Mouse (Mus musculus) cortical plate, adult 2 months (tissue): Measurements from ENCODE around the gene Elfn1. TPM values are rescaled to one million over a fixed set of nuclear protein-coding genes. Genes with fewer than 3 reads are reported as not detected.
A peak's percentile ranks its signal among the peaks of the same experiment; 100 is the strongest.

Experiments
- H3K27ac ChIP-seq: fragments of 200-500 bp; 2 replicates; pipeline ENCODE4 v1.5.1; 2012; ENCODE audit warnings: low read length, control low read depth, inconsistent platforms; ENCODE audit not compliant: insufficient read depth
- H3K4me1 ChIP-seq: fragments of 200-500 bp; 2 replicates; pipeline ENCODE4 v1.6.1; 2011; ENCODE audit warnings: low read length; ENCODE audit not compliant: control insufficient read depth, insufficient read depth
- H3K4me3 ChIP-seq: fragments of 200-500 bp; 2 replicates; pipeline ENCODE4 v1.5.1; 2011; ENCODE audit warnings: mild to moderate bottlenecking, low read length, control low read depth; ENCODE audit not compliant: insufficient read depth
- CTCF ChIP-seq: fragments of 200-500 bp; IDR thresholded peaks from 2 replicates; pipeline ENCODE4 v1.5.1; 2011; ENCODE audit warnings: mild to moderate bottlenecking, control low read depth, low read length; ENCODE audit not compliant: insufficient read depth; ENCODE audit errors: extremely low read depth
- POLR2A ChIP-seq: fragments of 200-500 bp; IDR thresholded peaks from 2 replicates; pipeline ENCODE4 v1.6.1; 2011; ENCODE audit warnings: mild to moderate bottlenecking, low read length, control low read depth; ENCODE audit not compliant: insufficient read depth; ENCODE audit errors: extremely low read depth
- polyA plus RNA-seq: library from polyadenylated mRNA; depleted of rRNA; stranded (reverse); fragments of >200 nt; gene quantifications from 2 replicates; pipeline ENCODE4 v1.2.3, GENCODE M21; 2012

Gene Elfn1
- polyA plus RNA-seq, 1 experiment: 22.4 TPM

- no peak for TF ChIP-seq CTCF
- no peak for TF ChIP-seq POLR2A
- H3K27ac ChIP-seq: no peak overlapping the region
- no peak overlapping the region for H3K4me3 ChIP-seq
- no peaks in the 10 kb centered on the region for H3K4me1 ChIP-seq
Observed at GRCm38 (mm10) chr5:139964391-139964790, 56.6 kb downstream of the Elfn1 start.

DNA sequence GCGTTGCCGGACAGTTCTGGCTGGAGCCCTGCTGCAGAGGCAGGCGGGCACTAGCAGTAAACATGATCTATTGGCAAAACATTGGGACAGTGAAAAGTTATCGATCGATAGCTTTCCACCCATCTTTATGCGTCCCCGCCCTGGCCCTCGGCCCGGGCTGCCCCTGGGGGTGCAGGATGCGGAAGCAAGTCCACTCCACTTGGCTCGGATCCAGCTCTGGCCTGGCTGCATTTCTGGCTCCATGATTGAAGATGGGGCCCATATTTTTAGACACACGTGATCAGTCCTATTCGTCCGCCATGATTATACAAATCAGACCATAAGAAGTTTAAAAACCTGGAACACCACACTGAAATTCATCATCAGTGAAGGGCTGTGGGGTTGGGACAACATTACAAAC is 57.9 kb downstream of the Elfn1 start:
- no peaks in the 10 kb centered on the region for H3K4me1 ChIP-seq
- no peak overlapping the region for H3K4me3 ChIP-seq
- TF ChIP-seq POLR2A: no peak
- H3K27ac ChIP-seq: no peak overlapping the region

GRCm38 (mm10) chr5:139969151-139969948 is 61.6 kb downstream of the Elfn1 start:
- Histone ChIP-seq H3K27ac (no peak overlapping the region), H3K4me3 (no peak overlapping the region), H3K4me1 (no peaks in the 10 kb centered on the region)
- TF ChIP-seq POLR2A (no peak), CTCF (no peak)

- H3K4me1 ChIP-seq: no peaks in the 10 kb centered on the region
- no peak overlapping the region for H3K4me3 ChIP-seq
- no peak for TF ChIP-seq POLR2A
- TF ChIP-seq CTCF: peak; percentile 29; the same call in 1 of the 2 replicates
- no peak overlapping the region for H3K27ac ChIP-seq
Observed at GRCm38 (mm10) chr5:139970186-139970631, 62.5 kb downstream of the Elfn1 start.

DNA sequence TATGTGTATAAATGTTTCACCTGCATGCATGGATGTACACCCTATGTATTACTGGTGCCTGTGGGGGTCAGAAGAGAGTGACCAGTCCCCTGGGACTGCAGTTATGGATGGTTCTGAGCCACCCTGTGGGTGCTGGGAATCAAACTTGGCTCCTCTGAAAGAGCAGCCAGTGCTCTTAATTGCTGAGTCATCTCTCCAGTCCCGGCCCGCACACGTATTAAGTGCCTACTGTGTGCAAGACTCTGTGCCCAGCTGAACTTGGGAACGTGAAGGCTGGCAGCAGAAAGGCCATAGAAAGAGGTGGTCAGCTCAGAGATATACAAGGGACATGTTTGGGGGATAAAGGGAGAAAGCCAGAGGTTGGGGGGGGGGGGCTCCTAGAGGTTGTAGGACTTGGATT is 68.8 kb downstream of the Elfn1 start:
- TF ChIP-seq POLR2A (no peak), CTCF (no peak)
- H3K27ac ChIP-seq: no peak overlapping the region
- H3K4me1 ChIP-seq: 0 out of 2 replicates have a peak, but pooled peaks cover 1% of the 10 kb centered on the region
- no peak overlapping the region for H3K4me3 ChIP-seq

GRCm38 (mm10) chr5:139977476-139977875 is 69.7 kb downstream of the Elfn1 start:
- no peak for TF ChIP-seq CTCF
- TF ChIP-seq POLR2A: no peak
- no peak overlapping the region for H3K4me3 ChIP-seq
- H3K27ac ChIP-seq: no peak overlapping the region
- 0 out of 2 replicates have a peak, but pooled peaks cover 1% of the 10 kb centered on the region for H3K4me1 ChIP-seq

DNA sequence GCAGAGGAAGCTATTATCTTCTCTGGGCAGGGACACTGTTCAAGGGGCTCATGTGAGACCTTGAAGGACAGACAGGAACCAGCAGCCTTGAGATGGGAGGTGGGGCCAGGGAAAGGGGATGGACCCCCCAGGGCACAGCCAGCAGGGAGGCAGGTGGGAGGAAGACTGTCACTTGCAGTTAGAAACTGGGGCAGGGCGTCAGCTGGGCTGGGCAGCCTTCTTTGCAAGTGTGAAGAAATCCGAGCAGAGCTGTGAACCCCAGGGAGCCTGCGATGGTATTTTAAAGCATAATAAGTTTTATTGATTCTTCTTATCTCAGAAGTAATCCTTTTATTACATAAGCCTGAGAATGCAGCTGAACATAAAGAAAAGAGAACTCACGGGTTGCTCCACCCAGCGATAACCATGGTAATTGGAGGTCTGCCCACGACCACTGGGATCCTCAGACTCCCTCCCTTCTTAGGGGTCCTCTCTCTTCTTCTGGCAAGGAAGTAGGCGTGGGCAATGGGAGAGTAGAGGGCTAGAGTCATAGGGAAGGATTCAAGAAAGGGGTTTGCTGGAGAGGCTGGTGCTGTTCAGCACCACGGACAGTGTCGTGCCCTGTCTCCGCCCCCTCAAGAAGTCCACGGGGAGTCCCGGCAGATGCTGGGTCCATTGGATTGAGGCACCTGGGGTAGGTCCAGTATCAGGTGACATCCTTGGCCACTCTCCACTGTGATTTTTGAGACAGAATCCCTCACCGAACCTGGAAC is 71.0 kb downstream of the Elfn1 start:
- no peak for TF ChIP-seq POLR2A
- no peak for TF ChIP-seq CTCF
- H3K4me3 ChIP-seq: no peak overlapping the region
- no peak overlapping the region for H3K27ac ChIP-seq

DNA sequence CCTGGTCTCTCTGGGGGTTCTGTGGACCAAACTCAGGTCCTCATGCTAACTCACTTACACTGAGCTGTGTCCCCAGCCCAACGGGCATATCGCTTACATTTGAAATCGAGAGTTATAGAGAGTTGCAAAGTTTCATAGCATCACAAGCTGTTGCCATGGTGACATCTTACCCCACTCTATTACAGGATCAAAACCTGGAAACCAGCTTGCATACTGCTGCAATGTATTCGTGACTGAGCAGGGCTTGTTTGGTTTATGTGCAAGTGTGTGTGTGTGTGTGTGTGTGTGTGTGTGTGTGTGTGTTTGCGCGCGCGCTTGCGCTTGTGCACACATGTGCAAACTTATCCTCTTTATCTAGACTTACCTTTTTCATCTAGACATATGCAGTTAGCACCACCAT is 71.6 kb downstream of the Elfn1 start:
- H3K4me1 ChIP-seq: 0 out of 2 replicates have a peak, but pooled peaks cover 1% of the 10 kb centered on the region
- TF ChIP-seq CTCF (no peak), POLR2A (no peak)
- no peak overlapping the region for H3K27ac ChIP-seq
- no peak overlapping the region for H3K4me3 ChIP-seq

More for the DNA sequence above, 71.0 kb downstream of the Elfn1 start:
- 0 out of 2 replicates have a peak, but pooled peaks cover 1% of the 10 kb centered on the region for H3K4me1 ChIP-seq

GRCm38 (mm10) chr5:139981976-139982375 is 74.2 kb downstream of the Elfn1 start:
- TF ChIP-seq CTCF: no peak
- no peak for TF ChIP-seq POLR2A
- no peak overlapping the region for H3K4me3 ChIP-seq
- no peak overlapping the region for H3K27ac ChIP-seq
- H3K4me1 ChIP-seq: 0 out of 2 replicates have a peak, but pooled peaks cover 1% of the 10 kb centered on the region
